Mouse (Mus musculus) frontal cortex, postnatal 25 days (tissue): ENCODE results near the gene Capzb.

Experiments used
- DNase-seq, 2 experiments: peaks; one replicate each; pipeline ENCODE4 v3.0.0; 2022; ENCODE audit warnings: low spot score in 2 of 2

The Capzb gene

GRCm38 (mm10) chr4:139192499-139193175, at the start of gene Capzb:
TSS of gene Capzb (plus strand) at chr4:139192899.
- DNase-seq: peak; percentile 82 to 91

- DNase-seq: no peak
Observed at GRCm38 (mm10) chr4:139142985-139143384, 49.7 kb upstream of the Capzb start.

GRCm38 (mm10) chr4:139144577-139144976, 48.1 kb upstream of the Capzb start:
- no peak for DNase-seq

GRCm38 (mm10) chr4:139145156-139145555, 47.5 kb upstream of the Capzb start:
- no peak for DNase-seq

GRCm38 (mm10) chr4:139146760-139147159, 45.9 kb upstream of the Capzb start:
- DNase-seq: no peak

- DNase-seq: no peak
Observed at GRCm38 (mm10) chr4:139151370-139151769, 41.3 kb upstream of the Capzb start.

- DNase-seq: no peak
Observed at GRCm38 (mm10) chr4:139154576-139155307, 38.0 kb upstream of the Capzb start.

GRCm38 (mm10) chr4:139156538-139156937, 36.2 kb upstream of the Capzb start:
- no peak for DNase-seq

GRCm38 (mm10) chr4:139158350-139158749, 34.3 kb upstream of the Capzb start:
- no peak for DNase-seq

GRCm38 (mm10) chr4:139161076-139161475, 31.6 kb upstream of the Capzb start:
- no peak for DNase-seq

GRCm38 (mm10) chr4:139164082-139164481, 28.6 kb upstream of the Capzb start:
- DNase-seq: no peak

- no peak for DNase-seq
Observed at GRCm38 (mm10) chr4:139165259-139165658, 27.4 kb upstream of the Capzb start.

- DNase-seq: no peak
Observed at GRCm38 (mm10) chr4:139166244-139166643, 26.5 kb upstream of the Capzb start.

GRCm38 (mm10) chr4:139167107-139167506, 25.6 kb upstream of the Capzb start:
- no peak for DNase-seq

- DNase-seq: no peak
Observed at GRCm38 (mm10) chr4:139168985-139169747, 23.5 kb upstream of the Capzb start.

- no peak for DNase-seq
Observed at GRCm38 (mm10) chr4:139169748-139170279, 22.9 kb upstream of the Capzb start.

- DNase-seq: no peak
Observed at GRCm38 (mm10) chr4:139175061-139175971, 17.4 kb upstream of the Capzb start.

GRCm38 (mm10) chr4:139176023-139176422, 16.7 kb upstream of the Capzb start:
- no peak for DNase-seq

GRCm38 (mm10) chr4:139177921-139178320, 14.8 kb upstream of the Capzb start:
- no peak for DNase-seq

GRCm38 (mm10) chr4:139178377-139178776, 14.3 kb upstream of the Capzb start:
- no peak for DNase-seq

- DNase-seq: no peak
Observed at GRCm38 (mm10) chr4:139179218-139179617, 13.5 kb upstream of the Capzb start.
